Mouse (Mus musculus): ENCODE data around the gene Alox15. TPM values are rescaled to one million over a fixed set of nuclear protein-coding genes. Genes with fewer than 3 reads are reported as not detected.

Alox15 gene
- polyA plus RNA-seq (2015; fragmentation: Nextera tagmentation; extraction: Ambion mirVana), result 0.09 and 0.18 TPM in 2 replicates

DNA sequence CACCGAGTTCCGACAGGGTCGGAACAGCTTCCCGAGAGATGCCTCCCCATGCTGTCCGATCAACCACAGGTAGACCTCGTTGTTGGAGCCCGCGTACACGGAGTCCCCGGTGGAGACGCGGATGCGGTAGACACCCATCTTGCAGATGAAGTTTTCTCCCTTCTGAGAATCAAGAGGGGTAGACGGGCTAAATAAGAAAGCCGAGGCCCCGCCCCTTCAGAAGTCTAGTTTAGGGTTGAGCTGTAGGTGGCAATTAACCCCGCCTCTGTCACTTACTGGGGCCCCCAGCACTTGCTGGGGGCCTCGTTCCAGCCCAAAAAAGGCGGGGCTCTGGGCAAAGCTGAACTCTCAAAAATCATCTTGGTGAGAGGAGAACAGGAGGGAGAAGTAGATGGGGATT, at the start of gene Alox15:
Gene Alox15 (minus strand): TSS at position 164 of the 400 bp plus-strand sequence.
- Histone ChIP-seq H3K4me2 (ENCODE audit: low read length) (peak within 1 kb of the TSS; percentile 62), H3K9me3 (replicated peaks; ENCODE audit: control insufficient read depth, low read length, poor library complexity, severe bottlenecking) (no peaks in the 10 kb centered on the region), H3K4me1 (ENCODE audit: control insufficient read depth, insufficient read depth, low read length) (peaks cover 6% of the 10 kb centered on the region), H3K9ac (ENCODE audit: low read depth, low read length) (no peak within 1 kb of the TSS; the same call in 1 of the 2 replicates), H3K4me3 (ENCODE audit: low read depth, low read length) (peak within 1 kb of the TSS; percentile 28), H3K27me3 (ENCODE audit: control insufficient read depth, insufficient read depth, low read depth, low read length) (peaks cover 22% of the 10 kb centered on the region), H3K36me3 (ENCODE audit: control insufficient read depth, insufficient read depth, low read length) (no peaks in the 10 kb centered on the region), H3K27ac (ENCODE audit: low read length) (no peak within 1 kb of the TSS)
- no peak for ATAC-seq
- WGBS, result under 1% methylated on average over 19 of the region's 19 CpGs

DNA sequence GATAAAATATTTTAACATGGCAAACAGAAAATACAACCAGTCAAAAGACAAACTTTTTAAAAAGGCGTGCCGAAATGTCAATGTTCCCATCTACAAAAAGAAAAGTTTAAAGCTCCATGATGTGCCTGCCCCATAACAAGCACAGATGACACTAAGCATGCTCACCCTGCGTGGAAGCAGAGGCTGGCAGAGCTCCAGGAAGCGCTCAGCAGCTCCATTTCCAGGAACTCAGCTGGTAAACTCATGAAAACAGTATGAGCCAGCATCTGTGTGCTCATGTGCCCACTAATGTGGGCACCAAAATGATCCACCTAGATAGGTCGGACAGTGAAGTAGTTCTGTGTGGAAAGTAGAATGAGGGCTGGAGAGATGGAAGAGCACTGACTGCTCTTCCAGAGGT, 37.6 kb upstream of the Alox15 start:
- Histone ChIP-seq H3K4me2 (ENCODE audit: low read length) (no peak overlapping the region), H3K36me3 (ENCODE audit: control insufficient read depth, insufficient read depth, low read length) (peaks cover 20% of the 10 kb centered on the region), H3K27ac (ENCODE audit: low read length) (no peak overlapping the region), H3K9ac (ENCODE audit: low read depth, low read length) (no peak overlapping the region), H3K9me3 (replicated peaks; ENCODE audit: control insufficient read depth, low read length, poor library complexity, severe bottlenecking) (no peaks in the 10 kb centered on the region), H3K4me3 (ENCODE audit: low read depth, low read length) (no peak overlapping the region), H3K27me3 (ENCODE audit: control insufficient read depth, insufficient read depth, low read depth, low read length) (no peaks in the 10 kb centered on the region), H3K4me1 (ENCODE audit: control insufficient read depth, insufficient read depth, low read length) (no peaks in the 10 kb centered on the region)
- WGBS, result 92% methylated on average over 5 of the region's 5 CpGs
- no peak for ATAC-seq

DNA sequence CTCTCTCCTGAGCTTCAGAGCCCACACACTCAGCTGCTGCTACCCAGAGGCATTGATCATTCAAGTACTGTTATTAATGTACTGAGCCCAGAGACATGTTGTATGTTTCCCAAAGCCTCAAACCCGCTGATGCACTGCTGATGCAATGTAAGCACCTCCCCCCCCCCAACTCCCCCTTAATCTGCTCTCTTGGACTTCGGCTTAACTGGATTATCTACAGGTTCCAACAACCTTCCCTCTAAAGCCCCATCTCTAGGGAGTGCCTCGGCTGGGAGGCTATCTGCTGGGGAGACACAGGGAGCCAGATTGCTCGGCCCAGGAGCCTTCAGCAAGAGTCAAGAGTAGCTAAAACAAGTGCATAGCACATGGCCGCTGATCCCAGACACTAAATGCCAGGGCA, 35.6 kb upstream of the Alox15 start:
- no peak overlapping the region for H3K27ac ChIP-seq (ENCODE audit: low read length)
- H3K36me3 ChIP-seq (ENCODE audit: control insufficient read depth, insufficient read depth, low read length), result peaks cover 8% of the 10 kb centered on the region
- no peak overlapping the region for H3K4me3 ChIP-seq (ENCODE audit: low read depth, low read length)
- no peak overlapping the region for H3K4me2 ChIP-seq (ENCODE audit: low read length)
- H3K9ac ChIP-seq (ENCODE audit: low read depth, low read length), result no peak overlapping the region
- no peak for ATAC-seq
- H3K4me1 ChIP-seq (ENCODE audit: control insufficient read depth, insufficient read depth, low read length), result no peaks in the 10 kb centered on the region
- 62% methylated on average over 5 of the region's 5 CpGs for WGBS
- H3K27me3 ChIP-seq (ENCODE audit: control insufficient read depth, insufficient read depth, low read depth, low read length), result no peaks in the 10 kb centered on the region
- H3K9me3 ChIP-seq (replicated peaks; ENCODE audit: control insufficient read depth, low read length, poor library complexity, severe bottlenecking), result no peaks in the 10 kb centered on the region

DNA sequence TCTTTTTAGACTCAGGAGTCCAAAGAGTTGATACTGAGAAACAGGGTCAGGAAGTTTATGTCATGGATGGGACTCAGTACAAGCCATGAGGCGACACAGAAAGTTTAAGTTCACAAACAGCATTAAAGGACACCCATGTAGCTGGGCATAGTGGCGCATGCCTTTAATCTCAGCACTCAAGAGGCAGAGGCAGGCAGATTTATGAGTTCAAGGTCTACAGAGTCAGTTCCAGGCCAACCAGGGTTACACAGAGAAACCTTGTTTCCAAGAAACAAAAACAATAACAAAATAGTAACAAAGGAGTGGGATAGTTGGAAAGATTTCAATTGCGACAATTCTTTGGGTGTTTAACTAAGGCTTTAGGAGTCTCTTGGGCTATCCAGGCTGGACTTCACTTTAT, 32.3 kb upstream of the Alox15 start:
- no peak overlapping the region for H3K27ac ChIP-seq (ENCODE audit: low read length)
- peaks cover 4% of the 10 kb centered on the region; the same call in 1 of the 2 replicates for H3K36me3 ChIP-seq (ENCODE audit: control insufficient read depth, insufficient read depth, low read length)
- H3K4me2 ChIP-seq (ENCODE audit: low read length), result no peak overlapping the region
- H3K27me3 ChIP-seq (ENCODE audit: control insufficient read depth, insufficient read depth, low read depth, low read length), result no peaks in the 10 kb centered on the region
- H3K4me1 ChIP-seq (ENCODE audit: control insufficient read depth, insufficient read depth, low read length), result no peaks in the 10 kb centered on the region
- 95% methylated on average over 3 of the region's 3 CpGs for WGBS
- H3K9me3 ChIP-seq (replicated peaks; ENCODE audit: control insufficient read depth, low read length, poor library complexity, severe bottlenecking), result no peaks in the 10 kb centered on the region
- H3K4me3 ChIP-seq (ENCODE audit: low read depth, low read length), result no peak overlapping the region
- no peak for ATAC-seq
- no peak overlapping the region for H3K9ac ChIP-seq (ENCODE audit: low read depth, low read length)

DNA sequence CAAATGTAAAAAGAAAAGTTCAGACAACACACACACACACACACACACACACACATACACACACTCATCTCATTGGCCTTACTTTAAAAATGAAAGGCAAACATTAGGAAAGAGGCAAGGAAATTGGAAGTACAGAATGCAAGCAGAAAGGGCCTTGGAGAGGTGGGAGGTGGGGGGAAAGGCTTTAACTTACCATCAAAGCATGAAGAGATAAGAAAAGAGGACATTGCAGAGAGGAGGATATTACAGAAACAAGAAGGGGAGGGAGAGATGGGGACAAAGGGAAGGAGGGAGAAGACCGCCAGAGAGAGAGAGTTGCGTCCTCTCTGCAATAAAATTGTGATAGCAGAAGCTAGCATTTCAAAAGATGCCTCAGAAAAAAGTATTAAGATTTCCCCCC, 29.5 kb upstream of the Alox15 start:
- H3K27ac ChIP-seq (ENCODE audit: low read length), result no peak overlapping the region
- H3K9ac ChIP-seq (ENCODE audit: low read depth, low read length), result no peak overlapping the region
- peaks cover 2% of the 10 kb centered on the region; the same call in 1 of the 2 replicates for H3K36me3 ChIP-seq (ENCODE audit: control insufficient read depth, insufficient read depth, low read length)
- no peak overlapping the region for H3K4me3 ChIP-seq (ENCODE audit: low read depth, low read length)
- H3K27me3 ChIP-seq (ENCODE audit: control insufficient read depth, insufficient read depth, low read depth, low read length), result no peaks in the 10 kb centered on the region
- no peaks in the 10 kb centered on the region for H3K9me3 ChIP-seq (replicated peaks; ENCODE audit: control insufficient read depth, low read length, poor library complexity, severe bottlenecking)
- H3K4me2 ChIP-seq (ENCODE audit: low read length), result no peak overlapping the region
- 71% methylated on average over 2 of the region's 2 CpGs for WGBS
- H3K4me1 ChIP-seq (ENCODE audit: control insufficient read depth, insufficient read depth, low read length), result no peaks in the 10 kb centered on the region
- no peak for ATAC-seq

DNA sequence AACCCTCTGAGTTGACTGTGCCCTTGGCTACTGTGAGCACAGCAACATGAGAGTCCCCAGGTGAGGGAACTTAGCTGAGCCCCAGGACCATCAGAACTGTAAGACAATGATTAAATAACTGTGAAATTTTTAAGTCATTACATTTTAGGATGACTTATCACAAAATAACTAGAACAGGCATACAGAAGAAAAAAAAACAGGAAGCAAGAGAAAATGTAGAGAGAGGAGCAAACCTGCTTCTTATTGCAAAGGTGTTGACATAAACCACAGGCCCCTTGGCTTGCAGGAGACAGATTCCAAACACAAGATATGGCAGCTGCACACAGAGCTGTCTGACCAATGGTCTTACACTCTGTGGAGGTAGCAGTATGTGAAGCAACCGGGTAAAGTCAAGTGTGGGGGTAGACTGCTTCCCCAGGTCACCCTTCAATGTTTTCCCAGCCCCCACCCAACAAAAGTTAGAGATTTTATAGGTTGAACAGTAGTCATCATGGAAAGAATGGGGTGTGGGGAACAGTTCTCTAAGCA, 28.7 kb upstream of the Alox15 start:
- no peak overlapping the region for H3K27ac ChIP-seq (ENCODE audit: low read length)
- 97% methylated on average over 1 of the region's 1 CpGs for WGBS
- no peak overlapping the region for H3K4me3 ChIP-seq (ENCODE audit: low read depth, low read length)
- H3K9me3 ChIP-seq (replicated peaks; ENCODE audit: control insufficient read depth, low read length, poor library complexity, severe bottlenecking), result no peaks in the 10 kb centered on the region
- H3K4me1 ChIP-seq (ENCODE audit: control insufficient read depth, insufficient read depth, low read length), result no peaks in the 10 kb centered on the region
- no peak overlapping the region for H3K4me2 ChIP-seq (ENCODE audit: low read length)
- no peaks in the 10 kb centered on the region for H3K27me3 ChIP-seq (ENCODE audit: control insufficient read depth, insufficient read depth, low read depth, low read length)
- H3K9ac ChIP-seq (ENCODE audit: low read depth, low read length), result no peak overlapping the region
- H3K36me3 ChIP-seq (ENCODE audit: control insufficient read depth, insufficient read depth, low read length), result peaks cover 2% of the 10 kb centered on the region; the same call in 1 of the 2 replicates
- no peak for ATAC-seq

DNA sequence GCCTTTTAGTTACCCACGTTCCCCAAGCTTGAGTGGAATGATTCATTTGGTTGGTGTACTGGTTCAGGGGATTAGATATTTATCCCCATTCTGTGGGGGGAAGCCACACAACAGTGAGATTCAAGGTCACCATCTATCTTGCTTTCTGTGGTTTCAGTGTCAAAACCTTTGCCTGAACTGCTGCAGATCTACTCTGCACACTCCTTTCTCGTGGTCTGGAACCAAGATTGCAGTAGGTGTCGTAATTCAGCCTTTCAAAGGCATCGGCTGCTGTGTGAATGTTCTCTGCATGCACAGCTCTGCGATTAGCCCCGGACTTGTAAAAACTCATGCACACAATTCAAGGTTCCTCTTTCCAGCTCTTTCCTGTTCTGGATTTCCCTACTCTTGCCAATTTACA, 24.2 kb upstream of the Alox15 start:
- Histone ChIP-seq H3K9ac (ENCODE audit: low read depth, low read length) (no peak overlapping the region), H3K4me3 (ENCODE audit: low read depth, low read length) (no peak overlapping the region), H3K36me3 (ENCODE audit: control insufficient read depth, insufficient read depth, low read length) (no peaks in the 10 kb centered on the region), H3K9me3 (replicated peaks; ENCODE audit: control insufficient read depth, low read length, poor library complexity, severe bottlenecking) (no peaks in the 10 kb centered on the region), H3K4me1 (ENCODE audit: control insufficient read depth, insufficient read depth, low read length) (no peaks in the 10 kb centered on the region), H3K27me3 (ENCODE audit: control insufficient read depth, insufficient read depth, low read depth, low read length) (no peaks in the 10 kb centered on the region), H3K27ac (ENCODE audit: low read length) (no peak overlapping the region), H3K4me2 (ENCODE audit: low read length) (no peak overlapping the region)
- 87% methylated on average over 6 of the region's 6 CpGs for WGBS
- no peak for ATAC-seq

DNA sequence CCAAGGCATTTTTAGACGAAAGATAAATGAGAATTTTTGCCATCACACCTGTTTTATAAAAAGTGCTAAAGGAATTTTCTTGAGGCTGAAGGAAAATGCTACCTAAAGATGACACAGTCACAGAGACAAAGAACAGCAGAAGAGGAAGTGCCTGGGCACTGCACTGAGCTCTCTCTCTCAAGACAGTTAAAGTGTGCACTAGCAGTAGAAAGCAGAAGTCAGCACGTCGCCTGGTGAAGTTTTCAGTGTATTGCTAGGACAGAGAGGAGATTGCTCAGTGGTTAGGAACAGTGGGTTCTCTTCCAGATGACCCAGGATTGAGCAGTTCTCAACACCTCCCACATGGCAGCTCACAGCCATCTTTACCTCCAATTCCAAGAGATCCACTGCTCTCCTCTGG, 22.5 kb upstream of the Alox15 start:
- Histone ChIP-seq H3K4me1 (ENCODE audit: control insufficient read depth, insufficient read depth, low read length) (no peaks in the 10 kb centered on the region), H3K27ac (ENCODE audit: low read length) (no peak overlapping the region), H3K4me3 (ENCODE audit: low read depth, low read length) (no peak overlapping the region), H3K9me3 (replicated peaks; ENCODE audit: control insufficient read depth, low read length, poor library complexity, severe bottlenecking) (no peaks in the 10 kb centered on the region), H3K27me3 (ENCODE audit: control insufficient read depth, insufficient read depth, low read depth, low read length) (no peaks in the 10 kb centered on the region), H3K4me2 (ENCODE audit: low read length) (no peak overlapping the region), H3K36me3 (ENCODE audit: control insufficient read depth, insufficient read depth, low read length) (no peaks in the 10 kb centered on the region), H3K9ac (ENCODE audit: low read depth, low read length) (no peak overlapping the region)
- 79% methylated on average over 3 of the region's 3 CpGs for WGBS
- no peak for ATAC-seq

DNA sequence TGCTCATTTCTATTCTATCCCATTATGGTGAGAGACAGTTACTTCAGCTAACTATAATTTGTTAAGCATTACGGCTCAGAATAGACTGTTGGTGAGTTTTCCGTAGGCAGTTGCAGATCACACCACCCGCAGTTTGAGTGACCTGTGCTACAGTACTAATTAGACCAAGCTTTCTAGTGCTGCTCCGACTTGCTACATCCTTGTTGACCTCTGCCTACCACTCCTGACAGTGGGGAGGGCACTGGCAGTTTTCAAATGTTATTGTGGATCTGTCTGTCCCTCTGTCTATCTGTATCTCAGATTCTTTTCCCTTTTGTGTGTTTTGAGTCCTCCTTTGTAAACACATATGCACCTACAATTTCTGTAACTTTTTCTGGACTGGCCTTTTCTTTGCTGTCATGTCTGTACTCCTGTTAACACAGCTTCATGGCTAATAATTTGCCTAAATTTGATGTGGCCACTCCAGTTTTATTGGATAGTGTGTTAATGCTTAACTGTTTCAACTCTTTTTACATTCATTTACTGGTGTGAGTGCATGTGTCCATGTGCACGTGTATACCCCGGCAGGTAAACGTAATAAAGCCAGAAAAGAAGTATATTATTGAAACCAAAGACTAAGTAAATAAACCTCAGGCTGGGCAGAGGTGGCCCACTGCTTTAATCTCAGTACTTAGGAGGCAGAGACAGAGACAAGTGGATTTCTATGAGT, 21.2 kb upstream of the Alox15 start:
- no peak for ATAC-seq
- H3K9ac ChIP-seq (ENCODE audit: low read depth, low read length), result no peak overlapping the region
- H3K36me3 ChIP-seq (ENCODE audit: control insufficient read depth, insufficient read depth, low read length), result no peaks in the 10 kb centered on the region
- no peaks in the 10 kb centered on the region for H3K4me1 ChIP-seq (ENCODE audit: control insufficient read depth, insufficient read depth, low read length)
- no peaks in the 10 kb centered on the region for H3K27me3 ChIP-seq (ENCODE audit: control insufficient read depth, insufficient read depth, low read depth, low read length)
- H3K9me3 ChIP-seq (replicated peaks; ENCODE audit: control insufficient read depth, low read length, poor library complexity, severe bottlenecking), result no peaks in the 10 kb centered on the region
- no peak overlapping the region for H3K27ac ChIP-seq (ENCODE audit: low read length)
- H3K4me3 ChIP-seq (ENCODE audit: low read depth, low read length), result no peak overlapping the region
- H3K4me2 ChIP-seq (ENCODE audit: low read length), result no peak overlapping the region
- WGBS, result 84% methylated on average over 7 of the region's 7 CpGs
